Mouse (Mus musculus): ENCODE results near the gene Slc6a14.

GRCm38 (mm10) chrX:21714829-21715228, at the start of gene Slc6a14:
- TF ChIP-seq CTCF (IDR thresholded peaks at IDR 0.05; ENCODE audit: extremely low read depth, insufficient read depth, low read length) (no peak), POLR2A (IDR thresholded peaks at IDR 0.05; ENCODE audit: extremely low read depth, insufficient read depth, low read length) (no peak)
